Mouse (Mus musculus): ENCODE measurements around the gene Serpinb2. TPM values are rescaled to one million over a fixed set of nuclear protein-coding genes. Genes with fewer than 3 reads are reported as not detected.
A peak's percentile ranks its signal among the peaks of the same experiment; 100 is the strongest.

Serpinb2 gene
- polyA plus RNA-seq, 1 experiment = 1.2 TPM

GRCm38 (mm10) chr1:107565644-107566043, 54.4 kb downstream of the Serpinb2 start:
- peaks cover 3% of the 10 kb centered on the region; the same call in 1 of the 2 replicates for H3K4me1 ChIP-seq (ENCODE audit: control insufficient read depth, insufficient read depth, low read length)
- H3K4me3 ChIP-seq (ENCODE audit: insufficient read depth, low read length) = no peak overlapping the region
- H3K27ac ChIP-seq (ENCODE audit: insufficient read depth, low read depth, low read length) = no peak overlapping the region
- TF ChIP-seq CTCF (IDR thresholded peaks at IDR 0.05; ENCODE audit: low read depth, low read length) (no peak), POLR2A (IDR thresholded peaks at IDR 0.05; ENCODE audit: borderline replicate concordance, low read depth, low read length) (no peak)

GRCm38 (mm10) chr1:107576094-107576493, 64.9 kb downstream of the Serpinb2 start:
- Histone ChIP-seq H3K27ac (ENCODE audit: insufficient read depth, low read depth, low read length) (no peak overlapping the region), H3K4me1 (ENCODE audit: control insufficient read depth, insufficient read depth, low read length) (peaks cover 4% of the 10 kb centered on the region), H3K4me3 (ENCODE audit: insufficient read depth, low read length) (no peak overlapping the region)
- no peak for TF ChIP-seq POLR2A (IDR thresholded peaks at IDR 0.05; ENCODE audit: borderline replicate concordance, low read depth, low read length)
- no peak for TF ChIP-seq CTCF (IDR thresholded peaks at IDR 0.05; ENCODE audit: low read depth, low read length)

- peaks cover 12% of the 10 kb centered on the region for H3K4me1 ChIP-seq (ENCODE audit: control insufficient read depth, insufficient read depth, low read length)
- TF ChIP-seq CTCF (IDR thresholded peaks at IDR 0.05; ENCODE audit: low read depth, low read length) (no peak), POLR2A (IDR thresholded peaks at IDR 0.05; ENCODE audit: borderline replicate concordance, low read depth, low read length) (no peak)
- H3K27ac ChIP-seq (ENCODE audit: insufficient read depth, low read depth, low read length) = no peak overlapping the region
- no peak overlapping the region for H3K4me3 ChIP-seq (ENCODE audit: insufficient read depth, low read length)
Observed at GRCm38 (mm10) chr1:107577514-107577913, 66.3 kb downstream of the Serpinb2 start.

- 0 out of 2 replicates have a peak overlapping the region, but pooled peaks have one; percentile 4 for H3K27ac ChIP-seq (ENCODE audit: insufficient read depth, low read depth, low read length)
- TF ChIP-seq CTCF (IDR thresholded peaks at IDR 0.05; ENCODE audit: low read depth, low read length) = no peak
- no peak for TF ChIP-seq POLR2A (IDR thresholded peaks at IDR 0.05; ENCODE audit: borderline replicate concordance, low read depth, low read length)
- peaks cover 28% of the 10 kb centered on the region for H3K4me1 ChIP-seq (ENCODE audit: control insufficient read depth, insufficient read depth, low read length)
- H3K4me3 ChIP-seq (ENCODE audit: insufficient read depth, low read length) = no peak overlapping the region
Observed at GRCm38 (mm10) chr1:107581220-107581619, 70.0 kb downstream of the Serpinb2 start.

GRCm38 (mm10) chr1:107582900-107583299, 71.7 kb downstream of the Serpinb2 start:
- Histone ChIP-seq H3K27ac (ENCODE audit: insufficient read depth, low read depth, low read length) (peak overlapping the region; percentile 85), H3K4me1 (ENCODE audit: control insufficient read depth, insufficient read depth, low read length) (peaks cover 29% of the 10 kb centered on the region), H3K4me3 (ENCODE audit: insufficient read depth, low read length) (no peak overlapping the region)
- no peak for TF ChIP-seq CTCF (IDR thresholded peaks at IDR 0.05; ENCODE audit: low read depth, low read length)
- TF ChIP-seq POLR2A (IDR thresholded peaks at IDR 0.05; ENCODE audit: borderline replicate concordance, low read depth, low read length) = no peak

GRCm38 (mm10) chr1:107583958-107584376, 72.7 kb downstream of the Serpinb2 start:
- peak overlapping the region; percentile 87 for H3K27ac ChIP-seq (ENCODE audit: insufficient read depth, low read depth, low read length)
- no peak for TF ChIP-seq CTCF (IDR thresholded peaks at IDR 0.05; ENCODE audit: low read depth, low read length)
- no peak for TF ChIP-seq POLR2A (IDR thresholded peaks at IDR 0.05; ENCODE audit: borderline replicate concordance, low read depth, low read length)
- no peak overlapping the region for H3K4me3 ChIP-seq (ENCODE audit: insufficient read depth, low read length)
- peaks cover 29% of the 10 kb centered on the region for H3K4me1 ChIP-seq (ENCODE audit: control insufficient read depth, insufficient read depth, low read length)

GRCm38 (mm10) chr1:107584932-107585331, 73.7 kb downstream of the Serpinb2 start:
- peaks cover 34% of the 10 kb centered on the region for H3K4me1 ChIP-seq (ENCODE audit: control insufficient read depth, insufficient read depth, low read length)
- peak overlapping the region; percentile 73 for H3K27ac ChIP-seq (ENCODE audit: insufficient read depth, low read depth, low read length)
- TF ChIP-seq POLR2A (IDR thresholded peaks at IDR 0.05; ENCODE audit: borderline replicate concordance, low read depth, low read length) (no peak), CTCF (IDR thresholded peaks at IDR 0.05; ENCODE audit: low read depth, low read length) (no peak)
- H3K4me3 ChIP-seq (ENCODE audit: insufficient read depth, low read length) = no peak overlapping the region

Other genes starting within 250 kb of the Serpinb2 start
- not detected in 2 replicates for gene Serpinb3b, start 233.1 kb upstream of the Serpinb2 start, polyA plus RNA-seq (2012; ENCODE audit: insufficient read depth, insufficient read length, missing spikeins)
- gene Serpinb3c, start 233.1 kb upstream of the Serpinb2 start, polyA plus RNA-seq (2012; ENCODE audit: insufficient read depth, insufficient read length, missing spikeins) = not detected in 2 replicates
- gene Serpinb11, start 150.2 kb upstream of the Serpinb2 start, polyA plus RNA-seq (2012; ENCODE audit: insufficient read depth, insufficient read length, missing spikeins) = not detected in 2 replicates
- not detected in 2 replicates for gene Serpinb7, start 111.8 kb upstream of the Serpinb2 start, polyA plus RNA-seq (2012; ENCODE audit: insufficient read depth, insufficient read length, missing spikeins)
- gene Serpinb8, start 78.6 kb downstream of the Serpinb2 start, polyA plus RNA-seq (2012; ENCODE audit: insufficient read depth, insufficient read length, missing spikeins) = 57.4 and 61.9 TPM in 2 replicates